Comparison of ENCODE assay signal across 25 mouse cellular contexts in genomic region chr19:32419069-32419468, GRCm38 (mm10). TPM values are rescaled to one million over a fixed set of nuclear protein-coding genes. Genes with fewer than 3 reads are reported as not detected.
A peak's percentile ranks its signal among the peaks of the same experiment; 100 is the strongest.
DNase-seq lines count a peak whose midpoint lies in the region; TF ChIP-seq lines count a peak whose summit lies in the region.
"Had no signal": no experiment of that assay in that cellular context is flagged by ENCODE, and none has a peak within 500 bp of the region (broad histone marks: within the 10 kb centered on the region; RNA-seq: fewer than 3 reads in every experiment).

No protein-coding gene starts in this region.

- 32% methylated on average over 3 of the region's 3 CpGs for WGBS in cerebellum, adult 2 months

- no peak for TF ChIP-seq CTCF in cerebellum, adult 2 months (IDR thresholded peaks at IDR 0.05; ENCODE audit: borderline replicate concordance, insufficient read depth, low read depth, low read length)

- H3K4me3 ChIP-seq in cerebellum, adult 2 months (replicated peaks; ENCODE audit: insufficient read depth, low read depth, low read length), result no peak overlapping the region
- H3K4me3 ChIP-seq: embryonic facial prominence, embryonic 13.5 days; forebrain, embryonic 12.5 days; hindbrain, embryonic 12.5 days; limb, embryonic 12.5 days; lung, embryonic 15.5 days; midbrain, embryonic 12.5 days; neural tube, embryonic 13.5 days; stomach, embryonic 15.5 days had no signal

- peak; percentile 16 to 20 for DNase-seq in cerebellum, postnatal 10 days
- no peak for DNase-seq in cerebellum, adult 2 months
- DNase-seq in right cerebral cortex, postnatal 10 days (ENCODE audit: low spot score in 2 of 2), result peak; percentile 32 to 49
- DNase-seq in right cerebral cortex, postnatal 14 days, result no peak
- DNase-seq in brain, adult 2 months (ENCODE audit: low read depth, low spot score), result peak; percentile 7
- DNase-seq in ovary, postnatal 36 days (ENCODE audit: low spot score), result no peak
- DNase-seq in cerebellum, postnatal 36 days, result no peak
- DNase-seq: B cell, adult 2 months; cerebellum, adult 8-10 months; gastrocnemius, postnatal 36 days; heart, adult 18-20 months; heart, postnatal 36 days; kidney, adult 8-10 months; kidney, postnatal 25 days; lung, postnatal 36 days; right cerebral cortex, postnatal 25 days; thymus, postnatal 14 days had no signal

- no peaks in the 10 kb centered on the region for H3K4me1 ChIP-seq in cerebellum, adult 2 months (ENCODE audit: control insufficient read depth, insufficient read depth, low read length)
- H3K4me1 ChIP-seq: embryonic facial prominence, embryonic 13.5 days; forebrain, embryonic 12.5 days; hindbrain, embryonic 12.5 days; limb, embryonic 12.5 days; lung, embryonic 15.5 days; midbrain, embryonic 12.5 days; neural tube, embryonic 13.5 days; stomach, embryonic 15.5 days had no signal

- H3K27me3 ChIP-seq in cerebellum, adult 2 months (ENCODE audit: control insufficient read depth, insufficient read depth, low read length), result no peaks in the 10 kb centered on the region
- H3K27me3 ChIP-seq: embryonic facial prominence, embryonic 13.5 days; forebrain, embryonic 12.5 days; hindbrain, embryonic 12.5 days; limb, embryonic 12.5 days; lung, embryonic 15.5 days; midbrain, embryonic 12.5 days; neural tube, embryonic 13.5 days; stomach, embryonic 15.5 days had no signal

- H3K27ac ChIP-seq in cerebellum, adult 2 months (ENCODE audit: insufficient read depth, low read length), result no peak overlapping the region
- H3K27ac ChIP-seq: embryonic facial prominence, embryonic 13.5 days; forebrain, embryonic 12.5 days; hindbrain, embryonic 12.5 days; limb, embryonic 12.5 days; lung, embryonic 15.5 days; midbrain, embryonic 12.5 days; neural tube, embryonic 13.5 days; stomach, embryonic 15.5 days had no signal

- no peak for TF ChIP-seq POLR2A in cerebellum, adult 2 months (IDR thresholded peaks at IDR 0.05; ENCODE audit: borderline replicate concordance, insufficient read depth, low read length)

RNA-seq across cellular contexts. Expression of gene Sgms1, which starts 29.6 kb away (rescaled TPM):
- 34.7 and 38.8 TPM in 2 replicates for polyA plus RNA-seq in cerebellum, adult 2 months (2012; rRNA removed)

RNA-seq across cellular contexts. Expression of gene Rpl9-ps6, which starts 47.3 kb away (rescaled TPM):
- 22.4 and 27.8 TPM in 2 replicates for polyA plus RNA-seq in cerebellum, adult 2 months (2012; rRNA removed)

Comparison
In these comparisons a context has a peak if more than half of its experiments do, and no peak if none do; other contexts are left out.
1. DNase-seq: peak in cerebellum, postnatal 10 days (2 of 2), right cerebral cortex, postnatal 10 days (2 of 2) and brain, adult 2 months (single experiment); none in cerebellum, adult 2 months (0 of 2), right cerebral cortex, postnatal 14 days (single experiment), ovary, postnatal 36 days (single experiment) and cerebellum, postnatal 36 days (0 of 2).